Mouse (Mus musculus): ENCODE results near the gene Pdxdc1.
"Not testable (repeated sequence)": the region's sequence is repeated elsewhere in the genome, so short reads cannot be mapped to it uniquely, and the experiment has no call there.

Gene Pdxdc1

DNA sequence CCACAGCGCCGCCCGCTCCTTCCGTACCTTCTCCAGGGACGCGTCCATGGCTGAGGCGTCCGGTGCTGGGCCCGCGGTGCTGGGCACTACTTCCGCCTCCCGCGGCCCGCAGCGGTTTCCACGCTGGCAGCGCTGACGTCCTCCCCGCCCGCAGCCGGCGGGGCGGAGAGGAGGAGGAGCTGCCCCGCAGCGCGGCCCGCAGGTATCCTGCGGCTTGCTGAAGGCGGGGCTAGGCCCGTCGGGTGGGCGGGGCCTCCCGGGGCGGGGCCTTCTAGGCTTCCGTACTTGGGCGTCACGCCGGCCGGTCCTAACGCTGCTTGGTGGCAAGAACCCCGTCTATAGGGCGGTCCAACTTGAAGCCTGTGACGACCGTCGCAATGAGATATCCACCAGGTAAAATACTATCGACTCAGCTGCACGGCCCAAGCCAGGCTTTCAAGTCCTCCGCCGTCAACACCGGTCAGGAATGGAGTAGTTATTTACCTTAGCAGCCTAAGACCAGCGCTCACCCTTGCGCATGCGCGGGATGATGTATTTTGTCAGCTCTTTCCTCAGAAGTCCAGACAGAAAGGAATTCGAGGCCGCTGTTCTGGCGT, at the start of gene Pdxdc1, which contains the start of gene Mpv17l:
TSS of gene Pdxdc1 (minus strand) at position 244 of the 596 bp plus-strand sequence.
TSS of gene Mpv17l (plus strand) at position 274 of the 596 bp plus-strand sequence.
- DNase-seq: peak; percentile 96

- no peak for DNase-seq
Measured at GRCm38 (mm10) chr16:13951245-13951644, 48.3 kb upstream of the Pdxdc1 start.

DNA sequence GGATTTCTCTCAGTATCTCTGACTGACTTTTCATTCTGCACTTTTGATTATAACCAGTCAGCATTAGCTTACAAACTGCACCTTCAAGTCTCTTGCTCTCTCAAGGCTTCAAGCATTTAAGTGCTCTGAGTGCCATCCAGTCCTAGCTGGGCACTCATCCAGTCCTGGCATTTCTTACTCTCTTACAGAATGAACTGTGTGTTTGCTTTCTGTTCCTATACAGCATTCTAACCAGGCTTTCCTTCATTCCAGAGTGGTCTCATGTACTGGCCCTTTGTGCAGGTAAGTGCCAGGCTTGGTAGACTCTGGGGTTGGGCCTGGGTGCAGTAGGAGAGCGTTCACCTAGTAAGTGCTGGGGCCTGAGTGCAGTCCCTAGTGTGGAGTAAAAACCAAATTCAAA, 43.4 kb upstream of the Pdxdc1 start:
- DNase-seq: no peak

GRCm38 (mm10) chr16:13945153-13945552, 42.2 kb upstream of the Pdxdc1 start:
- no peak for DNase-seq

GRCm38 (mm10) chr16:13944752-13945151, 41.8 kb upstream of the Pdxdc1 start:
- no peak for DNase-seq

- DNase-seq: no peak
Measured at GRCm38 (mm10) chr16:13944178-13944577, 41.2 kb upstream of the Pdxdc1 start.

DNA sequence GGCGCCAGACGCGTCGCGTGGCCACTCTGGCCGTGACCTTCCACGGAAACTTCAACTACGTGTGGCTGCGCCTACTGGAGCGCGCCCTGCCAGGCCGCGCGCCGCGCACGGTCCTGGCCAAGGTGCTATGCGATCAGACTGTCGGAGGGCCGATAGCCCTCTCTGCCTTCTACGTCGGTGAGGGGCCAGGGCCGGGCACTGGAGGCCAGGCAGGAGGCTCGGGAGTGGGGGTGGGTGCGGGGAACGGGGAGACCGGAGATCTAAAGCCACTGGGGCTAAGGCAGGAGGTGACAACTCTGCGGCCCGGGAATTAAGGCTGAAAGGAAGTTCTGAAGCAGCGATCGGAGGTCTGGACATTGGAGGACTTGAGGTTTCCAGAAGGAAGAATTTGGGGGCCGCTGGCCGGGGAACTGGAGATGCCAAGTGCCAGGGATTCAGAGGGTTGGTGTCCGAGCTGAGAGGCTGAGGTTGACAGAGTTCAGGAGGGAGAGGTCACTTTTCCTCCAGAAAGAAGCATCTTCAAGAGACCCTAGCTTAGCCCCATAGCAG, 38.0 kb upstream of the Pdxdc1 start:
- DNase-seq: no peak

DNA sequence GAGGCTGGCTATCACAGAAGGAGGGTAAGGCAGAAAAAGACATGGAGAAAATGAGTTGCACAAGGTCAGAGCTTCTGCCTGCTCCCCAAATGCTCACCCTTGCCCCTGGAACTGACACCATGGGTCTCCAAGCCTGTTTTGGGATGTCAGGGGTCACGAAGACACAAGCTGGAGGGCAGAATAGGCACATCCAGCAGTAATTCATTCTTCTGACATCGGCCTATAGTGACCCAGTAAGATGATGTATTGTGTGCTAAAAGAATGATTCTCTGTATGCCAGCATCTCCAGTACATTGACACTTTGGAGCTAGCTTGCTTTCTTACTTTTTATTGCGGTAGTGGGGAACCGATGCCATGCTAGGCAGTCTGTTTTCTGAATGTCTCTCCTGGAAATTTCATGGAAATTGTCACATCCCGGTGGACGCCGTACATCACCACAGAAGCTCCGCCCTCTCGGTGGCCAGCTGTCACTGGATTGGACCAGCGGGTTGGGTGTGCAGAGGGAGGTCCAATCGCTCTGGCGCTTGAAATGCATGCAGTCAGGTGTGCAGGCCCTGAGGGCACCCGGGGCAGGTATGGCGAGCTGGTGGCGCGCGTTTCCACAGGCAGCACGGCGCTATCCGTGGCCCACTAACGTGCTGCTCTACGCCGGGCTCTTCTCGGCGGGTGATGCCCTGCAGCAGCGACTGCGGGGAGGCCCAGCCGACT, 37.4 kb upstream of the Pdxdc1 start:
- peak; percentile 82 for DNase-seq

DNA sequence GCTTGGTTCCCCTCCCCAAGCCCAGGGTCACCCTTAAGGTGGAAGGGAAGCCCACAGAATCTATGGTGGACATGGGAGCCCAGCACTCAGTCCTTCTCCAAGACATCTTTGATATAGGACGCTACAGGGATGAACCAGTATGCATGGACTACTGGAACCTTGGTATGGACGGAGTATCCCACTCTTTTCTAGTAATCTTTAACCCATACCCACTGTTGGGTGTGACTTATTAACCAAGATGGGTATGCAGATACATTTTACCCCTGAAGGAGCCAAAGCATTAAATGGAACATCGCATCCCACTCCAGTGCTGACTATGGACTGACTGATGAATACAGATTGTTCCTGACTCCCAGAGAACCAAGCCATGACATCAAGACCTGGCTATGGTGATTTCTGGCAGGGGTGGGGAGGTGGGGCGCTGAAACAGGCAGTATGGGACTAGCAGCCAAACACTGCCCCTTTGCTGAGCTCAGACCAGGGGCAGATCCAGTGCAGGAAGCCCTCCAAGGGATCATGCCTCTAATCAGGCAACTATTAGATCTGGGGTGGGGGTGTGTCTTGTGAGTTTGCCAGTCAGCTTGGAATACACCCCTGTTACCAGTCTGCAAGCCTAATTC, 24.6 kb upstream of the Pdxdc1 start:
- DNase-seq: no peak

GRCm38 (mm10) chr16:13922966-13923365, 20.0 kb upstream of the Pdxdc1 start:
- not testable (repeated sequence) for DNase-seq

GRCm38 (mm10) chr16:13922499-13922898, 19.6 kb upstream of the Pdxdc1 start:
- not testable (repeated sequence) for DNase-seq

- DNase-seq: no peak
Measured at GRCm38 (mm10) chr16:13921781-13922180, 18.9 kb upstream of the Pdxdc1 start.

DNA sequence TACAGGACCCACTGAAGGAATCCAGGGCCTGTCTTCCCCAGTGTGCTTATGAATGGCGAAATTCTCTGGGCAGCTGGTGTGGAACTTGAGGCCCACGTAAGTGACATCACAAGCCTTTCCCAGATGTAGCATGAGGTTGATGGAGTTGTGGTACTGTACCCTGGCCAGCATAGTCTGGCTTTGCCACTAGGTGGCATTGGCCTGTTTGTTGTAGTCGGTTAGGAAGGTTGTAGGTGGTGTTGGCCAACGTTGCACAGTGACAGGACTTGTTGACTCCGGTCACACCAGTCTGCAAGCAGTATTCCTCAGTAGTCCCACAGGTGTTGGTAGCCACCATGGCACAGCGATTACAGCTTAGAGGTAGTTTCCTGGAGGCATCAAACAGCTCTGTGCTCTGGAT, 18.1 kb upstream of the Pdxdc1 start:
- no peak for DNase-seq

DNA sequence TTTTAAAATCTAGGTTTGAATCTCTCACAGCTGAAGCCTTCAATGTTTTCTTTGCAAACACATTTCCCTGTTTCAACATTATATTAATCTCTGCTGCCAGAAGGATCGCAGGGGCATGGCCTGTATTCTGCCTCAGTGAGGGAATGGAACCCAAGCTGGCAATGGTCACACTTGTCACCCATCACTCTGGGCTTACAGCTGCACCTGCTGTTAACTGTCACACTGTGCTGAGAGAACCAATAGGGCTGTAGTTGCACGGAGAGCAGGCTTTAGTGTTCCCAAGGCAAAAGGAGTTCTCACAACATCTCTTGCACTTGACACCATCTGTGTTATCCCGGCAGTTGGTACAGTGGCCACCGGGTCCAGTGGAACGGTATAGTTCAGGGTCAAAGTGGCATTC, 17.2 kb upstream of the Pdxdc1 start:
- no peak for DNase-seq

DNA sequence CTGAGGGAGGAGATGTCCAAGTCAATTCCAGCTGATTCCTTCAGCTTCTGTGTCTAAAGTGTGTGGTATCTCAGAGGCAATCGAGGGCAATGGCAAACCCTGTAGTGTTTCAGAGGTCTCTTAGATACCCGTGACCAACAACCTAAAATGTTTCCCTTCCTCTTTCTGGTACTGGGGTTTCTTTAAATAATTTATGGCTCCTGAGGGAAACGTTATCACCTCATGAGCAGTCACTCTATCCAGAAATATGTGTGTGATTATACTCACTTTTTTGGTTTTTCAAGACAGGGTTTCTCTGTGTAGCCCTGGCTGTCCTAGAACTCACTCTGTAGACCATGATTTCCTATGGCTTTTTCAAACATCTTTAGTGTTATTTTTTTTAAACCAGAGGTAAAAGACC, 4.4 kb upstream of the Pdxdc1 start:
- DNase-seq: no peak

- DNase-seq: peak; percentile 90
Measured at GRCm38 (mm10) chr16:13903488-13903887, 557 bp upstream of the Pdxdc1 start.

- DNase-seq: peak; percentile 58
Measured at GRCm38 (mm10) chr16:13902397-13902831, 517 bp downstream of the Pdxdc1 start.

- DNase-seq: no peak
Measured at GRCm38 (mm10) chr16:13898981-13899380, 4.0 kb downstream of the Pdxdc1 start.

GRCm38 (mm10) chr16:13896357-13896756, 6.6 kb downstream of the Pdxdc1 start:
- DNase-seq: no peak

- DNase-seq: no peak
Measured at GRCm38 (mm10) chr16:13895740-13896139, 7.2 kb downstream of the Pdxdc1 start.

DNA sequence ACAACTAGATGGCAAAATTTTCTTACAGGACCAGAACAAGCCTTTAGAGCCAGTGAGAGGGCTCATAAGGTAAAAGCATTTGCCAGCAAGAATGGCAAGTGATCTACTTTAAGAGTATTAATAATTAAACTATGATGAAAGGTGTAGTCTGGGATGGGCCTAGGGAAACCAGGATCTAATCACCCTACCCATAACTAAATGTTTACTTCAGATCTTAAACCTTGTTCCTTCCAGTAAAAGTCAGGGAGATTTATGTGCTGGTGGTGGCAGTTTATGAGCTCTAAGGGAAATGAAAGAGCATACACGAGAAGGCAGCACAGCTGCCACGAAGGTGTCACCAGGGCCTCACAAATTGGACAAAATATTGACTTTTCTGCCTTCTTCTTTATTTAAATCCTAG, 8.8 kb downstream of the Pdxdc1 start:
- no peak for DNase-seq

DNA sequence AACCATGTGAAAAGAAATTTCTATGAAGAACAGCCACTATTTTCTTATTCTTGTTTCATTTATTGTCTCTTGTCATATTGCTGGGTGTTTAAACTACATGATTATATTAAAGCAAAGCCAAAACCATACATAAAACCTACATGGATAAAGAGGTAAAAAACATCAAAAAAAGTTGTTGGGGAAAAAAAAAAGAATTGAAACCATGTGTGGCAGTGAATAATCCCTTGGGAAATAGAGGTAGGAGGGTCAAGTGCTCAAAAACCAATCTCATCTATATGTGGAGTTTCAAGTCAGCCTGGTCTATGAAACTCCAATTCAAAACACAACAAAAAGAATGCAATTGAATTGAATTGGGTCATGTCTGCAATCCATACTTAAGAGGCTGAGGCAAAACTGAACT, 10.1 kb downstream of the Pdxdc1 start:
- DNase-seq: no peak

DNA sequence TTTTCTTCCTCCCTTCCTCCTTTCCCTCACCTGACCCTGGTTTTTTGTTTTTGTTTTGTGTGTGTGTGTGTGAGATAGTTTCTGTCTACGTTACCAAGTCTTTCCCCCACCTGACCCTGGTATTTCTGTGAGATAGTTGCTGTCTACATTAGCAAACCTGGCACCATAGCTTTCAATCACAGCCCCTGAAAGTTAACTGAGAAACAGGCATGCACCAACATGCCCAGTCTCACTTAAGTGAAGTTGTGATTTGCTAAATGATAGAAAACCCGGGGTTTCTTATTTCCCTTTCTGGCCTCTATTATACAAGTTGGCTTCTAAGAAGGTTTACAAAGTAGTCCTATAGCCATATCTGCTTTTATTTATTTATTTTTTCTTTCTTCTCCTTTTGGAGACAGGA, 12.5 kb downstream of the Pdxdc1 start:
- DNase-seq: no peak
